Mouse (Mus musculus) heart, embryonic 12.5 days (tissue): ENCODE data around the gene Ucma. TPM values are rescaled to one million over a fixed set of nuclear protein-coding genes. Genes with fewer than 3 reads are reported as not detected.

Source experiments
- ATAC-seq: fragments of 200-750 bp; cut with Nextera tagmentation; 2 replicates; pipeline ENCODE4 v1.8.0; 2017; ENCODE audit warnings: moderate TSS enrichment, moderate library complexity; ENCODE audit not compliant: insufficient number of reproducible peaks, low FRiP score
- H3K27ac ChIP-seq: fragments of 300-500 bp; sonication (generic); 2 replicates; pipeline ENCODE4 v1.5.1; 2016; ENCODE audit warnings: mild to moderate bottlenecking, moderate library complexity; ENCODE audit not compliant: poor library complexity, severe bottlenecking
- H3K27me3 ChIP-seq: fragments of 300-500 bp; sonication (generic); replicated peaks from 2 replicates; pipeline ENCODE4 v1.6.1; 2016; ENCODE audit warnings: mild to moderate bottlenecking, moderate library complexity
- H3K36me3 ChIP-seq: fragments of 300-500 bp; sonication (generic); 2 replicates; pipeline ENCODE4 v1.6.1; 2016; ENCODE audit warnings: mild to moderate bottlenecking, moderate library complexity
- H3K4me1 ChIP-seq: fragments of 300-500 bp; sonication (generic); replicated peaks from 2 replicates; pipeline ENCODE4 v1.6.1; 2016; ENCODE audit warnings: mild to moderate bottlenecking
- H3K4me2 ChIP-seq: fragments of 300-500 bp; sonication (generic); 2 replicates; pipeline ENCODE4 v1.6.1; 2016; ENCODE audit warnings: mild to moderate bottlenecking, moderate library complexity
- H3K4me3 ChIP-seq: fragments of 300-500 bp; sonication (generic); 2 replicates; pipeline ENCODE4 v1.5.1; 2016; ENCODE audit warnings: mild to moderate bottlenecking
- H3K9ac ChIP-seq: fragments of 300-500 bp; sonication (generic); 2 replicates; pipeline ENCODE4 v1.6.1; 2016; ENCODE audit warnings: mild to moderate bottlenecking, moderate library complexity
- H3K9me3 ChIP-seq: fragments of 300-500 bp; sonication (generic); replicated peaks from 2 replicates; pipeline ENCODE4 v1.6.1; 2016; ENCODE audit warnings: mild to moderate bottlenecking, moderate library complexity
- WGBS: fragments of 180-500 bp; shearing (Covaris S2); methylation state at CpG from one replicate; pipeline ENCODE4 v1.1.7; 2016; 5-methylcytosine and 5-hydroxymethylcytosine counted together
- polyA plus RNA-seq: library from polyadenylated mRNA; unstranded; fragments of >200 nt; fragmentation: Nextera tagmentation; extraction: Ambion mirVana; gene quantifications from 2 replicates; pipeline ENCODE4 v1.2.1, GENCODE M21; 2016

Ucma gene
- polyA plus RNA-seq, 1 experiment from 2014 or later = not detected

GRCm38 (mm10) chr2:4978091-4978490 lies 2.2 kb downstream of the Ucma start:
- ATAC-seq = no peak
- H3K9ac ChIP-seq = no peak overlapping the region
- H3K4me2 ChIP-seq = no peak overlapping the region
- WGBS = 20% methylated on average over 8 of the region's 8 CpGs
- no peaks in the 10 kb centered on the region for H3K9me3 ChIP-seq
- no peak overlapping the region for H3K4me3 ChIP-seq
- no peaks in the 10 kb centered on the region for H3K36me3 ChIP-seq
- H3K4me1 ChIP-seq = 0 out of 2 replicates have a peak, but pooled peaks cover 8% of the 10 kb centered on the region
- 0 out of 2 replicates have a peak, but pooled peaks cover 3% of the 10 kb centered on the region for H3K27me3 ChIP-seq
- H3K27ac ChIP-seq = no peak overlapping the region

- no peaks in the 10 kb centered on the region for H3K27me3 ChIP-seq
- no peak overlapping the region for H3K27ac ChIP-seq
- H3K4me3 ChIP-seq = no peak overlapping the region
- ATAC-seq = no peak
- H3K9ac ChIP-seq = no peak overlapping the region
- 26% methylated on average over 5 of the region's 5 CpGs for WGBS
- no peaks in the 10 kb centered on the region for H3K36me3 ChIP-seq
- H3K4me2 ChIP-seq = no peak overlapping the region
- H3K4me1 ChIP-seq = no peaks in the 10 kb centered on the region
- no peaks in the 10 kb centered on the region for H3K9me3 ChIP-seq
These were observed 8.1 kb downstream of the Ucma start for GRCm38 (mm10) chr2:4983987-4984386.

- 71% methylated on average over 6 of the region's 6 CpGs for WGBS
- no peak overlapping the region for H3K27ac ChIP-seq
- H3K4me2 ChIP-seq = no peak overlapping the region
- H3K4me3 ChIP-seq = no peak overlapping the region
- H3K36me3 ChIP-seq = no peaks in the 10 kb centered on the region; the same call in 1 of the 2 replicates
- H3K9ac ChIP-seq = no peak overlapping the region
- ATAC-seq = no peak
- H3K27me3 ChIP-seq = no peaks in the 10 kb centered on the region
- no peaks in the 10 kb centered on the region for H3K4me1 ChIP-seq
- H3K9me3 ChIP-seq = no peaks in the 10 kb centered on the region
These were observed 9.1 kb downstream of the Ucma start for GRCm38 (mm10) chr2:4985000-4985399.

- H3K27ac ChIP-seq = no peak overlapping the region
- peaks cover 13% of the 10 kb centered on the region for H3K36me3 ChIP-seq
- H3K4me1 ChIP-seq = no peaks in the 10 kb centered on the region
- no peak overlapping the region for H3K4me3 ChIP-seq
- H3K9ac ChIP-seq = no peak overlapping the region
- no peaks in the 10 kb centered on the region for H3K9me3 ChIP-seq
- ATAC-seq = no peak
- H3K27me3 ChIP-seq = no peaks in the 10 kb centered on the region
- 90% methylated on average over 4 of the region's 4 CpGs for WGBS
- no peak overlapping the region for H3K4me2 ChIP-seq
These were observed 10.9 kb downstream of the Ucma start for GRCm38 (mm10) chr2:4986798-4987197.

- Histone ChIP-seq H3K4me3 (no peak overlapping the region), H3K36me3 (peaks cover 16% of the 10 kb centered on the region), H3K27me3 (no peaks in the 10 kb centered on the region), H3K4me2 (no peak overlapping the region), H3K9me3 (no peaks in the 10 kb centered on the region), H3K27ac (no peak overlapping the region), H3K4me1 (no peaks in the 10 kb centered on the region), H3K9ac (no peak overlapping the region)
- 79% methylated on average over 8 of the region's 8 CpGs for WGBS
- ATAC-seq = no peak
These were observed 11.7 kb downstream of the Ucma start for GRCm38 (mm10) chr2:4987388-4988180.

GRCm38 (mm10) chr2:4988826-4989424 lies 13.0 kb downstream of the Ucma start:
- Histone ChIP-seq H3K4me3 (no peak overlapping the region), H3K4me1 (no peaks in the 10 kb centered on the region), H3K4me2 (no peak overlapping the region), H3K27ac (no peak overlapping the region), H3K27me3 (no peaks in the 10 kb centered on the region), H3K36me3 (peaks cover 28% of the 10 kb centered on the region), H3K9ac (no peak overlapping the region), H3K9me3 (no peaks in the 10 kb centered on the region)
- no peak for ATAC-seq
- WGBS = 74% methylated on average over 11 of the region's 11 CpGs

- H3K4me2 ChIP-seq = no peak overlapping the region
- 89% methylated on average over 11 of the region's 11 CpGs for WGBS
- no peak overlapping the region for H3K4me3 ChIP-seq
- no peak overlapping the region for H3K9ac ChIP-seq
- H3K27ac ChIP-seq = no peak overlapping the region
- H3K4me1 ChIP-seq = no peaks in the 10 kb centered on the region
- no peaks in the 10 kb centered on the region for H3K9me3 ChIP-seq
- no peaks in the 10 kb centered on the region for H3K27me3 ChIP-seq
- no peak for ATAC-seq
- H3K36me3 ChIP-seq = peaks cover 66% of the 10 kb centered on the region
These were observed 17.7 kb downstream of the Ucma start for GRCm38 (mm10) chr2:4993584-4993983.

- no peak overlapping the region for H3K9ac ChIP-seq
- H3K9me3 ChIP-seq = no peaks in the 10 kb centered on the region
- no peak overlapping the region for H3K4me3 ChIP-seq
- H3K27ac ChIP-seq = no peak overlapping the region
- H3K4me2 ChIP-seq = no peak overlapping the region
- H3K27me3 ChIP-seq = no peaks in the 10 kb centered on the region
- no peaks in the 10 kb centered on the region for H3K4me1 ChIP-seq
- peaks cover 70% of the 10 kb centered on the region for H3K36me3 ChIP-seq
- no peak for ATAC-seq
- WGBS = 88% methylated on average over 4 of the region's 4 CpGs
These were observed 18.5 kb downstream of the Ucma start for GRCm38 (mm10) chr2:4994436-4994835.

GRCm38 (mm10) chr2:4995646-4996045 lies 19.7 kb downstream of the Ucma start:
- ATAC-seq = no peak
- Histone ChIP-seq H3K27ac (no peak overlapping the region), H3K4me1 (no peaks in the 10 kb centered on the region), H3K4me3 (no peak overlapping the region), H3K27me3 (no peaks in the 10 kb centered on the region), H3K36me3 (peaks cover 79% of the 10 kb centered on the region), H3K9ac (no peak overlapping the region), H3K4me2 (no peak overlapping the region), H3K9me3 (no peaks in the 10 kb centered on the region)
- 95% methylated on average over 11 of the region's 11 CpGs for whole genome bisulfite sequencing

- no peak overlapping the region for H3K9ac ChIP-seq
- no peak overlapping the region for H3K27ac ChIP-seq
- H3K4me2 ChIP-seq = no peak overlapping the region
- H3K27me3 ChIP-seq = no peaks in the 10 kb centered on the region
- H3K9me3 ChIP-seq = no peaks in the 10 kb centered on the region
- peaks cover 76% of the 10 kb centered on the region for H3K36me3 ChIP-seq
- 89% methylated on average over 6 of the region's 6 CpGs for WGBS
- H3K4me3 ChIP-seq = no peak overlapping the region
- ATAC-seq = no peak
- H3K4me1 ChIP-seq = no peaks in the 10 kb centered on the region
These were observed 20.5 kb downstream of the Ucma start for GRCm38 (mm10) chr2:4996421-4996824.

GRCm38 (mm10) chr2:4998905-4999304 lies 23.0 kb downstream of the Ucma start:
- Histone ChIP-seq H3K27ac (no peak overlapping the region), H3K4me3 (no peak overlapping the region), H3K4me2 (no peak overlapping the region), H3K9me3 (no peaks in the 10 kb centered on the region), H3K36me3 (peaks cover 71% of the 10 kb centered on the region), H3K9ac (no peak overlapping the region), H3K27me3 (no peaks in the 10 kb centered on the region), H3K4me1 (no peaks in the 10 kb centered on the region)
- ATAC-seq = no peak
- 71% methylated on average over 3 of the region's 3 CpGs for WGBS
